Mouse (Mus musculus): ENCODE results near the gene Pde10a. TPM values are rescaled to one million over a fixed set of nuclear protein-coding genes. Genes with fewer than 3 reads are reported as not detected.

Gene Pde10a
- polyA plus RNA-seq, 1 experiment from 2014 or later, result 1.4 TPM

DNA sequence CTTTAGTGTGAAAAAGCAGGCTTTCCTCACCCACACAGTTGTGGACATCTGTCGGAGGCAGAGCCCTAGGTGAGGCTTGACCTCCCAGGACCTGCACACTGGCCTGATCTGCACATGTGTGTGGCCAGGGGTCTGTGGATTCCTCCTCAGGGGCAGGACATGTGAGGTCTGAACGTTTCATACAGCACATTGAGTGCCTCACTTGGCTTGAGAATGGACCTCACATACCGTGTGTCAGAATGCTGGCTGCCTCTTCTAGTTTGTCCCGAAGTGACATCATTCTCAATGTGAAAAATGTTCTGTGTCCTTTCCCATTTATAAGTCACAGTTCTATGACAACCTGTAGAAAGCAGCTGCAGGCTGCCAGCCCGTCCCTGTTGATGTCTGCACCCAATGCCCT, 385.4 kb downstream of the Pde10a start:
- H3K27me3 ChIP-seq (ENCODE audit: control insufficient read depth, insufficient read depth, low read length), result no peaks in the 10 kb centered on the region
- no peak overlapping the region for H3K9ac ChIP-seq (replicated peaks; ENCODE audit: low read depth, low read length)
- no peak overlapping the region for H3K27ac ChIP-seq (ENCODE audit: low read length)
- H3K36me3 ChIP-seq (ENCODE audit: control insufficient read depth, insufficient read depth, low read length), result no peaks in the 10 kb centered on the region
- WGBS, result 56% methylated on average over 5 of the region's 5 CpGs
- no peak overlapping the region for H3K4me2 ChIP-seq (replicated peaks; ENCODE audit: low read depth, low read length)
- no peak overlapping the region for H3K4me3 ChIP-seq (ENCODE audit: low read depth, low read length)
- ATAC-seq (ENCODE audit: insufficient number of reproducible peaks, insufficient read depth, low FRiP score, low read depth), result no peak
- H3K4me1 ChIP-seq (ENCODE audit: control insufficient read depth, insufficient read depth, low read length), result no peaks in the 10 kb centered on the region
- H3K9me3 ChIP-seq (ENCODE audit: control insufficient read depth, low read depth, low read length), result no peaks in the 10 kb centered on the region

DNA sequence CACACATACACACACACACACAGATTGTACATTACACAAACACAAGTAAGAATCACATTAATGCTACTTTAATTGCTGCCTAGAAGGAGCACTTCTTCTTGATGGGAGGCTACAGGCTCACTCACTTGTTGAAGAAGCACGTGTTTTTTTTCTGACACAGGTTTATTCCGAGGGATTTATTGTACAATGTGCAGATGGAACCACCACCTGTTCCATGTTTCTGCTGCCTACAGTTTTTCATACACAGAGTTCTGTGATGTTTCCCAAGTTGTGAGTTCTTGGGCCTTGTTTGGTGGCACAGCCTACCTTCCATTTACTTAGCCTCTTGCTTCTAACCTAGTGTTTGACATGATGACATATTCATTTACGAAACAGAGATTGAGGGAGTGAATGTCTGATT, 387.8 kb downstream of the Pde10a start:
- WGBS, result 64% methylated on average over 3 of the region's 3 CpGs
- no peaks in the 10 kb centered on the region for H3K9me3 ChIP-seq (ENCODE audit: control insufficient read depth, low read depth, low read length)
- H3K36me3 ChIP-seq (ENCODE audit: control insufficient read depth, insufficient read depth, low read length), result no peaks in the 10 kb centered on the region
- H3K27me3 ChIP-seq (ENCODE audit: control insufficient read depth, insufficient read depth, low read length), result no peaks in the 10 kb centered on the region
- H3K27ac ChIP-seq (ENCODE audit: low read length), result no peak overlapping the region
- H3K4me3 ChIP-seq (ENCODE audit: low read depth, low read length), result no peak overlapping the region
- no peak for ATAC-seq (ENCODE audit: insufficient number of reproducible peaks, insufficient read depth, low FRiP score, low read depth)
- no peaks in the 10 kb centered on the region for H3K4me1 ChIP-seq (ENCODE audit: control insufficient read depth, insufficient read depth, low read length)
- H3K4me2 ChIP-seq (replicated peaks; ENCODE audit: low read depth, low read length), result no peak overlapping the region
- no peak overlapping the region for H3K9ac ChIP-seq (replicated peaks; ENCODE audit: low read depth, low read length)

DNA sequence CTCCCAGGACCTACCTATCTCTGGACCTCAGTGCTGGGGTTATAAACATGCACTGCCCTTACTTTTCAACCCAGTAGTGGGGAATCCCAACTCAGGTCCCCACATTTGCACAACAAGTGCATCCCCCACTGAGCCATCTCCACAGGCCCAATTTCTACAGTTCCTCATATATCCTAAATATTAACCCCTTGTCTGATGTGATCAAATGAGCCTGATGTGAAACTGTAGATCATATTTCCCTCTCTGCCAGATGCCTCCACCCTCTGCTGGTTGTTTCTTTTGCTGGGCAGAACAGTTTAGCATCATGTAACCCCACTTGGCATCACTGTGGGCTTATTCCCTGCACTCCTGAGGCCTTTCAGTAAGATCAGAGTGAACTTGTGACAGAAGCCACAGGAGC, 390.5 kb downstream of the Pde10a start:
- Histone ChIP-seq H3K4me3 (ENCODE audit: low read depth, low read length) (no peak overlapping the region), H3K9me3 (ENCODE audit: control insufficient read depth, low read depth, low read length) (no peaks in the 10 kb centered on the region), H3K4me1 (ENCODE audit: control insufficient read depth, insufficient read depth, low read length) (no peaks in the 10 kb centered on the region), H3K36me3 (ENCODE audit: control insufficient read depth, insufficient read depth, low read length) (no peaks in the 10 kb centered on the region), H3K27ac (ENCODE audit: low read length) (no peak overlapping the region), H3K9ac (replicated peaks; ENCODE audit: low read depth, low read length) (no peak overlapping the region), H3K27me3 (ENCODE audit: control insufficient read depth, insufficient read depth, low read length) (no peaks in the 10 kb centered on the region), H3K4me2 (replicated peaks; ENCODE audit: low read depth, low read length) (no peak overlapping the region)
- ATAC-seq (ENCODE audit: insufficient number of reproducible peaks, insufficient read depth, low FRiP score, low read depth), result no peak

DNA sequence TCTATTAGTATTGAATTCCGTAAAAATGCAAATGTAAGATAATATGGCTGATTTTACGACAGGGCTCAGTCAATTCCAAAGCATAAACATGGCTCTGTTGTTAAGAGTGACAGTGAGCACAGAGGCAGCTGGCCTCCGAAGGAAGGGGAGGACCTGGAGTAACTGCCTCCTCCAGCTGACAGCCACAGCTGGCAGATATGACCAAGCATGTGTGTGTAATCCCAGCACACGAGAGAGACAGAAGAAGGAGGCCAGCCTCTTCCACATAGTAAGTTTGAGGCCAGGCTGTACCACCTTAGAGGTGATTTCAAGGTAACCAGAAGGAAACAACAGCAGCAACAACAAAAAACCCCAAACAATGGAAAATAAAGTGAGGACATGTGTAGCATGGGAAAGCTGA, 397.9 kb downstream of the Pde10a start:
- 34% methylated on average over 4 of the region's 4 CpGs for WGBS
- H3K4me3 ChIP-seq (ENCODE audit: low read depth, low read length), result no peak overlapping the region
- ATAC-seq (ENCODE audit: insufficient number of reproducible peaks, insufficient read depth, low FRiP score, low read depth), result no peak
- no peaks in the 10 kb centered on the region for H3K4me1 ChIP-seq (ENCODE audit: control insufficient read depth, insufficient read depth, low read length)
- no peaks in the 10 kb centered on the region for H3K36me3 ChIP-seq (ENCODE audit: control insufficient read depth, insufficient read depth, low read length)
- no peaks in the 10 kb centered on the region for H3K9me3 ChIP-seq (ENCODE audit: control insufficient read depth, low read depth, low read length)
- no peak overlapping the region for H3K4me2 ChIP-seq (replicated peaks; ENCODE audit: low read depth, low read length)
- H3K27me3 ChIP-seq (ENCODE audit: control insufficient read depth, insufficient read depth, low read length), result no peaks in the 10 kb centered on the region
- no peak overlapping the region for H3K9ac ChIP-seq (replicated peaks; ENCODE audit: low read depth, low read length)
- no peak overlapping the region for H3K27ac ChIP-seq (ENCODE audit: low read length)

DNA sequence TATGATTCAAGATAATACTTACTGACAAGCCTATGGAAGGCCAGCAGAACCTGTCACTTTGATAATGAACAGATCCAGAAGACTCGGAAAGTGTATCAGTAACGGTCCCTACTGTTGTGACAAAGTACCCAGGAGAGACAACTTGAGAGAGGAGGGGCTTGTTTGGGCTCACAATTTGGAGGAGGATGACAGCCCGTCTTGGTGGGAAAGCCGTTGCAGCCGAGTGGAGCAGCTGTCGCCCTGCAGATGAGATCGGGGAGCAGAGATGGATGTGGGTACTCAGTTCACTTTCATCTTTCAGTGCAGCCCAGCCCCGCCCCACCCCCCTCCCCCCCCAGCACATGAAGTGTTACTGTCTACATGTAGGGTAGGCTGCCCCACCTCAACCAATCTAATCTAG, 398.6 kb downstream of the Pde10a start:
- whole genome bisulfite sequencing, result 37% methylated on average over 8 of the region's 8 CpGs

DNA sequence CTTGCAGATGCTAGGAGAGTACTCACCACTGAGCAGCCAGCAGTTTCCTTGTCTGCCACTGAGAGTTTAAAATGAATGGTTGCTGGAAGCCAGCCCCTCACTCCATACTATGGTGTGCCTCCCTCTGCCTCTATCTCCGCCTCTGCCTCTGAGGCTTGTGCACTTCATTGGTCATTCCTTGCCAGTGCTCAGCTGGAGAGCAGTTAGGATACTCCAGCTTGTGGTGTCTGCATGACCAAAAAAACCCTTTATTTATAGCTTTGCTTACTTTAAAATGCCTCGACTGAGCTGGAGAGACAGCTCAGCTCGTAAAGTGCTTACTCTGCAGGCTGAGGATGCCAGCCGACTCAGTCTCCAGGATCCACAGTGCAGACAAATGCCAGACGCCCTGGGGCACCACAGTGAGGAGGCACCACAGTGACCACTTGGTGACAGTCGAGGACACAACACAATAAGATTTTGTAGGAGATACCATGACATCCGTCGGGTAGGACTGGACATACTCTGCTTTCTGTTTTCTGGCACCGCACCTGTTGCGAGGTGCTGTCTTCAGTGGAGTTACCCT, 400.7 kb downstream of the Pde10a start:
- Histone ChIP-seq H3K27ac (ENCODE audit: low read length) (no peak overlapping the region), H3K4me2 (replicated peaks; ENCODE audit: low read depth, low read length) (no peak overlapping the region), H3K27me3 (ENCODE audit: control insufficient read depth, insufficient read depth, low read length) (no peaks in the 10 kb centered on the region), H3K9me3 (ENCODE audit: control insufficient read depth, low read depth, low read length) (no peaks in the 10 kb centered on the region), H3K9ac (replicated peaks; ENCODE audit: low read depth, low read length) (no peak overlapping the region), H3K36me3 (ENCODE audit: control insufficient read depth, insufficient read depth, low read length) (no peaks in the 10 kb centered on the region), H3K4me3 (ENCODE audit: low read depth, low read length) (no peak overlapping the region), H3K4me1 (ENCODE audit: control insufficient read depth, insufficient read depth, low read length) (no peaks in the 10 kb centered on the region)
- 48% methylated on average over 10 of the region's 10 CpGs for WGBS
- no peak for ATAC-seq (ENCODE audit: insufficient number of reproducible peaks, insufficient read depth, low FRiP score, low read depth)

More for the DNA sequence above, 398.6 kb downstream of the Pde10a start:
- H3K4me1 ChIP-seq (ENCODE audit: control insufficient read depth, insufficient read depth, low read length), result no peaks in the 10 kb centered on the region
- no peak for ATAC-seq (ENCODE audit: insufficient number of reproducible peaks, insufficient read depth, low FRiP score, low read depth)
- no peak overlapping the region for H3K4me2 ChIP-seq (replicated peaks; ENCODE audit: low read depth, low read length)
- H3K4me3 ChIP-seq (ENCODE audit: low read depth, low read length), result no peak overlapping the region
- no peaks in the 10 kb centered on the region for H3K36me3 ChIP-seq (ENCODE audit: control insufficient read depth, insufficient read depth, low read length)
- no peaks in the 10 kb centered on the region for H3K9me3 ChIP-seq (ENCODE audit: control insufficient read depth, low read depth, low read length)
- no peaks in the 10 kb centered on the region for H3K27me3 ChIP-seq (ENCODE audit: control insufficient read depth, insufficient read depth, low read length)
- H3K9ac ChIP-seq (replicated peaks; ENCODE audit: low read depth, low read length), result no peak overlapping the region
- no peak overlapping the region for H3K27ac ChIP-seq (ENCODE audit: low read length)

DNA sequence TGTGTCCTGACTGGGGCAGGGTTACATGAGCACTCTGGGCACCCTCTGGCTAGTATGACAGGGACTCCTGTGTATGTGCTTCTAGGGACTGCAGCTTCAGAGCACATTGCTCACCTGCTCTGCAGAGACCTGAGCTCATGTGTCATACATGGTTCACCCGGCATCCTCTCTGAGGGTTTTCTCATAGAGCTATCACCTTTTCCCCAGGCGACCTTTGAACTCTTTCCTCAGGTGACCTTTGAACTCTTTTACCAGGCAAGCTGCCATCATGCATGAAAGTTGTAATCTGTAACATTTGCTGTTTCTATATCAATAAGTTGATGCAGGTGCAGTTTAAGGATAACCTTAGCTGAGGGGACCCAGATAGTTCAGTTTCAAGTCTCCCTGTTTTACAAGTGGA, 403.4 kb downstream of the Pde10a start:
- H3K9me3 ChIP-seq (ENCODE audit: control insufficient read depth, low read depth, low read length), result no peaks in the 10 kb centered on the region
- H3K36me3 ChIP-seq (ENCODE audit: control insufficient read depth, insufficient read depth, low read length), result no peaks in the 10 kb centered on the region
- no peaks in the 10 kb centered on the region for H3K4me1 ChIP-seq (ENCODE audit: control insufficient read depth, insufficient read depth, low read length)
- no peak overlapping the region for H3K27ac ChIP-seq (ENCODE audit: low read length)
- H3K4me2 ChIP-seq (replicated peaks; ENCODE audit: low read depth, low read length), result no peak overlapping the region
- no peak overlapping the region for H3K4me3 ChIP-seq (ENCODE audit: low read depth, low read length)
- WGBS, result 45% methylated on average over 2 of the region's 2 CpGs
- ATAC-seq (ENCODE audit: insufficient number of reproducible peaks, insufficient read depth, low FRiP score, low read depth), result no peak
- no peaks in the 10 kb centered on the region for H3K27me3 ChIP-seq (ENCODE audit: control insufficient read depth, insufficient read depth, low read length)
- no peak overlapping the region for H3K9ac ChIP-seq (replicated peaks; ENCODE audit: low read depth, low read length)

DNA sequence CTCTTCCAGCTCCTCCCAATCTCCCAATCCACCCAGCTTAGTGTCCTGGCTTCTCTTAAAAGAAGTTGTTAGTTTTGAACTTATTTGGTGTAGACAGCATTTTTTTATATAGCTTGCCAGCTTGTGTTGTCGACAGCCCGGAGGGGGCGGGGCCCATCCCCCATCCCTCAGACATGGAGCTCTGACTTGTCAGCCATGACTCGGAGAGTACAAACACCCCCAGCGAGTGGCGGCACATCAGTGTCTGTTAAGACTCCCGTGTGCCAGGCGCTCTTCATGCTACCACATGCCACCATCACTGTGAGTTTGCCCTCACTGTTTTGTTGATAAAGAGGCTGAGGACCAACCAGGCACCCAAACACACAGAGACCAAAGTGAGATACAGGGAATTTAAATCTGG, 404.5 kb downstream of the Pde10a start:
- Histone ChIP-seq H3K36me3 (ENCODE audit: control insufficient read depth, insufficient read depth, low read length) (no peaks in the 10 kb centered on the region), H3K4me3 (ENCODE audit: low read depth, low read length) (no peak overlapping the region), H3K9me3 (ENCODE audit: control insufficient read depth, low read depth, low read length) (no peaks in the 10 kb centered on the region), H3K9ac (replicated peaks; ENCODE audit: low read depth, low read length) (no peak overlapping the region), H3K27me3 (ENCODE audit: control insufficient read depth, insufficient read depth, low read length) (no peaks in the 10 kb centered on the region), H3K4me1 (ENCODE audit: control insufficient read depth, insufficient read depth, low read length) (no peaks in the 10 kb centered on the region), H3K4me2 (replicated peaks; ENCODE audit: low read depth, low read length) (no peak overlapping the region), H3K27ac (ENCODE audit: low read length) (no peak overlapping the region)
- WGBS, result 61% methylated on average over 8 of the region's 8 CpGs
- ATAC-seq (ENCODE audit: insufficient number of reproducible peaks, insufficient read depth, low FRiP score, low read depth), result no peak

DNA sequence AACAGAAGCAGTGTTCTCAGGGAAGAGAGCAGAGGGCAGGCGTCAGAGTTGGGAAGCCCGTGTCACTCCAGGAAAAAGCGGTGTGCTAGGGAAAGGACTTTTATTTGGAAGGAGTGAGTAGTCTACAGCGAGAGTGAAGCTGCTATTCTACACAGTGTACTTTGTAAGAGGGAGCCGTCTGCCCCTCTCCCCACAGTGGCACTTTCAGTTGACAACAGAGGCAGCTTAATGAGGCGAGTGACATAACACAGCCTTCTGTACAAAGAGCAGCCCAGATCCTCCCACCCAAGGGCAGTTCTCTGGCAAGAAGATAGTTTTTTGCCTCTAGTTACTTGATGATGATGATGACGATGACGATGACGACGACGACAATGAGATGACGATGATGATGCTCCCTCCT, 410.4 kb downstream of the Pde10a start:
- Histone ChIP-seq H3K4me1 (ENCODE audit: control insufficient read depth, insufficient read depth, low read length) (no peaks in the 10 kb centered on the region), H3K27ac (ENCODE audit: low read length) (no peak overlapping the region), H3K4me3 (ENCODE audit: low read depth, low read length) (no peak overlapping the region), H3K9ac (replicated peaks; ENCODE audit: low read depth, low read length) (no peak overlapping the region), H3K4me2 (replicated peaks; ENCODE audit: low read depth, low read length) (no peak overlapping the region), H3K9me3 (ENCODE audit: control insufficient read depth, low read depth, low read length) (no peaks in the 10 kb centered on the region), H3K36me3 (ENCODE audit: control insufficient read depth, insufficient read depth, low read length) (no peaks in the 10 kb centered on the region), H3K27me3 (ENCODE audit: control insufficient read depth, insufficient read depth, low read length) (no peaks in the 10 kb centered on the region)
- WGBS, result 39% methylated on average over 12 of the region's 12 CpGs
- ATAC-seq (ENCODE audit: insufficient number of reproducible peaks, insufficient read depth, low FRiP score, low read depth), result no peak

Data from stomach, embryonic 14.5 days (tissue).